Mouse (Mus musculus): ENCODE measurements around the gene Sqstm1.

Gene Sqstm1

DNA sequence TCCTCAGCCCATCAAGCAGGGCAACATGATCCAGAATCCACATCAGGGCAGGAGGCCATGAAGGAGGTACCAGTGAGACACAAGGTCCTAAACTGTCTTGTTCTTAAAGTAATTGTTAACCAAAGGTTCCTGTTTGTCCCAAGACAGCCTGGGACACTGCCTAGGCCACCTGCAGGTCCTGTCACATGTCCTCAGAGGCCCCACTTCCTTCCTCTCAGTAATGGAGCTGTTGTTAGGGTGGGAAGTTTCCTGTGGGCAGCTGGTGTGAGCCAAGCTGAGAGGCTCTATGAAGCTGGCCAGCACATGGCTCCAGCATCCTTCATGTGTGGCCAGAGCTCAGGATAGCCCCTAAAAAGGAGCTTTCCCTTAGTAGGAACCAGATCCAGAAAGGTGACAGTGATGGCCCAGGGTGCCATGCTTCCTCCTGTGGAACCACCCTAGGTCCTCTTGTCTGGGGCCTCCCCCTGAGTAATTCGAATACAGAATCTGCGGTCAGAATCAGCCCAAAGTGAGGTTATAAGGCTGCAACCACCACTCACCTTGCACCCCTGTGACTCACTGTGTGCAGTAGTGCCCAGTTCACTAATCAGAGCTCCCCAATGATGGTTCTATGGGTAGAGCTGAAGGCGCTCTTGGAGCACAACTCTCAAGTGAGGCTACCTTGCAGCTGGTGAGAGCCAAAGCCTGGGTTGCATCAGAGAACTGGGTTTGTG, 48.1 kb downstream of the Sqstm1 start:
- no peak for DNase-seq

DNA sequence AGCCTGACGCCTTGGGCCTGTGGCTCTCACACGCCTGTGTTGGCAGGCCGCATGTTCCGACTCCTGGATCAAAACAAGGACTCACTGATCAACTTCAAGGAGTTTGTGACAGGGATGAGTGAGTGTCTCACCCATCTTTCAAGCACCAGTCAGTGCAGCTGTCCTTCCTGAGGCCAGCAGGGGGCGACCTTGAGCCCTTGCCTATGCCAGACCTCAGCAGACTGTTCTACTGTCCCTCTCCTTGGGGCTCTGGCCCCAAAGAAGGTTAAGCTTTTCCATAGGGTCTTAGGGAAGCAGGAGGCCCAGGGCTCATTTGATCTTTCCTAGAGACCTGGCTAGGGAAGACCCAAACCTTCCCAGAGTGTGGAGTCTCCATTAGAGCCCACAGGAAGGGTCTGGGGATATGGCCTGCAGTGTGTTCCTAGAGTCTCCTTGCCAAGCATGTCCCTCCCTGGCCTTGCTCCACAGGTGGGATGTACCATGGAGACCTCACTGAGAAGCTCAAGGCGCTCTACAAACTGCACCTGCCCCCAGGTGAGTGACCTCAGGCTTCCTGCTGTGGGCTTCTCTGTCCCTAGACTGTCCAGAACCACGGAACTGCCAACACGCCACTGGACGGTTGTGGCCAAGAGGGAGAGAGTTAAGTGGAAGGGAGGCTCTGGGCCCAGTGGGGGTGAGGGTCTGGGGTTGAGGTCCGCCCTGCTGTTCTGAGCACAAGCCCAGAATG, 48.9 kb downstream of the Sqstm1 start:
- DNase-seq, result peak; percentile 44 to 69

DNA sequence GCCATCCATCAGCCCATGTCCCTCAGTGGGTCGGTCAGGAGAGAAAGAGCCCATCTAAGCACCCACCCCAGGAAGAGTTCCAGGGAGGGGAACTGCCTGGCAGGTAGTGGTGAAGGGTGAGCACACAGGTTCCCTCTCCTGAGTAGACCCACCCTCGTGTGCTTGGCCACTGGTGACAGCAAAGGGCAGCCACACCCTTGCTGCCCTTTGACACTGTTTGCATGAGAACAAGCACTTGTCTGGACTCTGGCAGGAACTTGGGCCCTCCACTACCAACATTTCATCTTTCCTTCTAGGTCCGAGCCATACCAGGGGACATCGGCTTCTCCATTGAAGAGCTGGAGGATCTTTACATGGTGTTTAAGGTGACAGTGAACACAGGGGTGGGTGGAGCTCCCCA, 51.3 kb downstream of the Sqstm1 start:
- no peak for DNase-seq

DNA sequence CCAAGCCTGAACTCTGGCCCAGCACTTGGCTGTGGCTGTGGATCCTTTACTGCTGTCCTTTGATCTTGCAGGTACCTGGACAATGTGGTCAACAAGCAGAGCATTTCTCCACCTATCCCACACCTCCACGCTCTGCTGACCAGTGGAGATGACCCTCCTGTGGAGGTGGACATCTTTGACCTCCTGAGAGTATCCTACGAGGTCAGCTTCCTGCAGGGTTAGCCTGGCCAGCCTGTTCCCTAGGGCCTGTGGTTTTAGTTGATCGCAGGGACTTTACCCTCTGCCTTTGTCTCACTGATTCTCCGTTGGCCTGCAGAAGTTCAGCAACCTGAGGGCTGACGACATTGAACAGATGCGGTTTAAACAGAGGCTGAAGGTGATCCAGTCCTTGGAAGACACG, 52.3 kb downstream of the Sqstm1 start:
- peak; percentile 52 to 59 for DNase-seq

DNA sequence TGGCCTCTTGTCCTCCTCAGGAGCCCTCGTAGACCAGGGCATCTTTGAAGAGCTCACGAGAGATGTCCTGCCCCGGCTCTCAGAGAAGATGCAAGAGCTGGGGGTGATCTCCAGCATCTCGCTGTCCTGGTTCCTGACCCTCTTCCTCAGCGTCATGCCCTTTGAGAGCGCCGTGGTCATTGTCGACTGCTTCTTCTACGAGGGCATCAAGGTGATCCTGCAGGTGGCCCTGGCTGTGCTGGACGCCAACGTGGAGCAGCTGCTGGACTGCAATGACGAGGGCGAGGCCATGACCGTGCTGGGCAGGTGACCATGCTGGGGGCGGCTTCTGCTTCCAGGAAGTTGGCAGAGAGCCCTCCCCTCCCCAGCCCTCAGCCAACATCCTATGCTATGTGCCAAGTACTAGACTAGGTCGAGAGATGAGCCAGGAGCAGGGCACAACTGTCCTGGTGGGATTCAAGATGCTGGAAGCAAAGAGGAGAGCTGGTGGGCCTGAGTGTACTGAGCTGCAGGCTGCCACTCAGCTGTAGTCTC, 53.8 kb downstream of the Sqstm1 start:
- DNase-seq, result no peak

- DNase-seq, result no peak
These were observed 54.8 kb downstream of the Sqstm1 start for GRCm38 (mm10) chr11:50155785-50156184.

GRCm38 (mm10) chr11:50154777-50155520, 55.7 kb downstream of the Sqstm1 start:
- no peak for DNase-seq

DNA sequence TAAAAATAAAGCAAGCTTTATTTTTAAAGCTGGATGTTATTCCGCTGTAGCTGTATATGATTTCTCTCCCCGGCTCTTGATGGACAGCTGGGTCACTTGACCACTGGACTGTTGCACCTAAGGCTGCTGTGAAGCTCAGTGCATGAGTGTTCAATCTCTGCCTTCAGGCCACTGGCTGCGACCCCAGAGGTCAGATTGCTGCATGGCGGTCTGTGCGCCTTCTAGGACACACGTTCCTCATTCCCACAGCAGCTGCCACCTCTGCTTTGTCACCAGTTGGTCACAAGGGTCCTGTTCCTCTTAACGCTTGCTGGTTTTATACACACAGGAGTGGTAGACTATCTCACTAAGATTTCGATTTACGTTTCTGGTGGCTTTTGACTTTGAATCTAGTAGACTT, 56.5 kb downstream of the Sqstm1 start:
- DNase-seq, result no peak

DNA sequence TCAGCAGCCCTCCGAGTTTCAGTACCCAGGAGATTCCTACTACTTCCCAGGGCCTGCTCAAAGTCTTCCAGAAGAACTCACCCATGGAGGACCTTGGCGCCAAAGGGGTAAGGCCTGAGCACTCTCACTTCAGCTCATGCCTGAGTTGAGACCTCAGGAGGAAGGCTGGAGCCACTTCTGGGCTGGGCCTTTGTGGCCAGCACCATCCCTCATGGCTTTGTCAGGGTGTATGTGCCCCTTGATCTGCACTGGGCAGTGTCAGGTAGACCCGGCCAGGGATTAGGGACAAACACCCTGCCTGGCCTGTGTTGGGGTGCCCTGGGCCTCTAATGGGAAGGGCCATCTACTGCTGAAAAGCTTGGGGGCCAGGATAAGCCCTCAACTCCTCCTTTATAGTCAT, 59.3 kb downstream of the Sqstm1 start:
- no peak for DNase-seq

DNA sequence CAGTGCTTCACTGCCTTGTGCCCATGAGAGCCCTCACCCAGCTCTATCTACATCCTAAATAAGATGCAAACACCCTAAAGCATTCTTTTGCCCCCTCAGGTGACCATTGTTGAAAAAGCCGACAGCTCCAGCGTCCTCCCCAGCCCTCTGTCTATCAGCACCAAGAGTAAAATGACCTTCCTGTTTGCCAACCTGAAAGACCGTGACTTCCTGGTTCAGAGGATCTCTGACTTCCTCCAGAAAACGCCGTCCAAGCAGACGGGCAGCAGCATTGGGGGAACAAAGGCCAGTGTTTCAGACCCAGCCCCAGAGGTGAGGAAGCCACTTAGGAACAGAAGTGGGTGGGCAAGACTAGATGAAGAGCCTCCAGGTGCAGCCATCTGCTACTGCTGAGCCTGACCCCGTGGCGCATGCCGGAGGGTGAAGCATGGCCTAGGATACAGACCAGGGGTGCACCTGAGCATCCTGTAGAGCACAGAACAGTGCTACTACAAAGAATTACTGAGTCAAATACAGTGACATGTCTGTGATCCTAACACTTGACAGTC, 61.0 kb downstream of the Sqstm1 start:
- no peak for DNase-seq
